ENCODE assay signal across 14 mouse cellular contexts in genomic region chr10:21298972-21299371, GRCm38 (mm10).
"Had no signal": no experiment of that assay in that cellular context is flagged by ENCODE, and none has a peak within 500 bp of the region (broad histone marks: within the 10 kb centered on the region; RNA-seq: fewer than 3 reads in every experiment).

No protein-coding gene starts in this region.

- DNase-seq: lung, adult 18-20 months; lung, embryonic 14.5 days; lung, postnatal 10 days; lung, postnatal 4 days; retina, postnatal 1 day; right cerebral cortex, adult 18-20 months; right cerebral cortex, postnatal 25 days; right cerebral cortex, postnatal 4 days; spleen, adult 18-20 months; thymus, adult 18-20 months; thymus, postnatal 14 days; thymus, postnatal 36 days had no signal

- ATAC-seq: midbrain, embryonic 13.5 days; midbrain, embryonic 15.5 days had no signal
